Mouse (Mus musculus) gastrocnemius, adult 2 months (tissue): ENCODE data around the gene Pycr2. TPM values are rescaled to one million over a fixed set of nuclear protein-coding genes. Genes with fewer than 3 reads are reported as not detected.
"Not testable (repeated sequence)": the region's sequence is repeated elsewhere in the genome, so short reads cannot be mapped to it uniquely, and the experiment has no call there.

Experiments
- DNase-seq: peaks from one replicate; pipeline ENCODE4 v3.0.0; 2022
- H3K27ac ChIP-seq: fragments of 200-600 bp; 2 replicates; pipeline ENCODE4 v1.8.1; 2022; ENCODE audit warnings: mild to moderate bottlenecking
- H3K4me3 ChIP-seq: fragments of 200-600 bp; 2 replicates; pipeline ENCODE4 v1.8.1; 2022; ENCODE audit warnings: mild to moderate bottlenecking, moderate library complexity
- CTCF ChIP-seq: fragments of 200-600 bp; IDR thresholded peaks from 2 replicates; pipeline ENCODE4 v1.8.1; 2022; ENCODE audit warnings: antibody characterized with exemption, mild to moderate bottlenecking, moderate library complexity
- intact Hi-C: fragments of 180-260 bp; cut with DNase I; formaldehyde crosslinking; loops from one replicate; pipeline ENCODE4 v1.15.1; 2025
- total RNA-seq, 2 experiments: library from RNA; stranded (reverse); gene quantifications; 2 replicates each; pipeline ENCODE4 v1.2.3; 2021

The Pycr2 gene
- total RNA-seq, 2 experiments from 2014 or later = 10.3 to 11.7 TPM

- H3K4me3 ChIP-seq = peak overlapping the region; percentile 57
- peak; percentile 86 for DNase-seq
- no peak for TF ChIP-seq CTCF
- intact Hi-C loops = no loop called here
- H3K27ac ChIP-seq = peak overlapping the region; percentile 67
Measured at GRCm38 (mm10) chr1:180888556-180889042, 15.5 kb upstream of the Pycr2 start.

DNA sequence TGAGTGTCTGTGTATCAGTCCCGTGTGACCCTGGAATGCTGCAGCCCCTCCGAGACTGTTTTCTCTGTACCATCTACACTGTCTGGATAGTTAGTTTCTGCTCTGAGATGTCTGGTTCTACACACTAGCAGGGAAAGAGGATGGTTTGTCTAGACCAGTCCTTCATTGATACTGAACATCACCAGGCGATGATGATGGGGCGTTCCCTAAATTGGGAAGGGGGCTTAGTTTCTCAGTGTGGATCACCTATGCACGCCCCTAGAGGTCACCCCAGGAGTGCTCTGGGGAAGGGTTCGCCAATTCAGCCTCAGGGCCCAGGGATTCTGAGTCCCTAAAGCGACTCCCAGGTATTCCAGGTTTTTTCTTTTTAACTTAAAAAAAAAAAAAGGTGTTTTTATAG is 14.9 kb upstream of the Pycr2 start:
- intact Hi-C loops = no loop called here
- H3K27ac ChIP-seq = peak overlapping the region; percentile 67; the same call in 1 of the 2 replicates
- TF ChIP-seq CTCF = no peak
- peak overlapping the region; percentile 57 for H3K4me3 ChIP-seq
- no peak for DNase-seq

DNA sequence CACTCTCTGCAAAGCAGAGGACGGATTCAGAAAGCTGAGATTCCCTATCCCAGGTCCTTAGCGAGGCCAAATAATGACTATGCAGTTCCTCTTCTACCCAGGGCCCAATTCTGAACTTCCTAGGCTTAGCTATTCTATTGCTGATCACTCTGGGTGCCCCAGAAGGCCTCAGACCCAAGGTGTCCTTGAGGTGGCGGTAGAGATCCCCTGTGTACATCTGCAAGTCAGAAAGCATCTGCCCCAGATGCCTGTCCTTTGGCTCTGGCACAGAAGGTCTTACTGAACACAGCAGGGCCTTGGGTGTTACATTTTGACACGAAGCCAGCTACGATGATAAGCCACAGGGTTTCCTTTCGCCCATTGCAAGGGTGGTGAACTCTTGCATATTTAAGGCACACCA is 14.3 kb upstream of the Pycr2 start:
- DNase-seq = no peak
- H3K4me3 ChIP-seq = no peak overlapping the region
- TF ChIP-seq CTCF = peak; percentile 27; the same call in 1 of the 2 replicates
- intact Hi-C loops = no loop called here
- H3K27ac ChIP-seq = no peak overlapping the region

DNA sequence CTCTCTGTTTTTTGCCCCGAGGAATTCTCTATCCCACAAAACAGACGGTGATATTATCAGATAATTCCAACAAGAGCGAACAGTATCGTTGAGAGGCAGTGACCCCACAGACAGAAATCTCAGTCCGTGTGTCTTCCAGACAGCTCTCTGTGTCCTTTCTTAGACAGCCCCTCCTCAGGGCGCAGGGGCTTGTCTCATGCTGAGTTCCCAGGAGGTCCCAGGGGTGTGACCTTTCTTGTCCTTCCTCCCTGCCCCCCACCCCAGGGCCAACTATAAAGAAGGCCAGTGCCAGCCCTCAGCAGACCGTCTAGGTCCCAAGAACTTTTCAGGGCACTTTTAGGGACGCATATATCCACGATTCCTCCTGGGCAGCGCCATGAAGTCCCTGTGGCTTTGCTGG is 11.3 kb upstream of the Pycr2 start, which contains the start of gene Lefty2:
Lefty2 (plus strand) TSS at position 301 of the 400 bp plus-strand sequence.
- intact Hi-C loops = no loop called here
- no peak for TF ChIP-seq CTCF
- H3K4me3 ChIP-seq = no peak within 1 kb of the TSS
- no peak within 1 kb of the TSS for H3K27ac ChIP-seq
- DNase-seq = no peak

- H3K27ac ChIP-seq, DNase-seq, H3K4me3 ChIP-seq, intact Hi-C loops: not testable (repeated sequence)
Measured at GRCm38 (mm10) chr1:180894088-180894987, 9.8 kb upstream of the Pycr2 start.

DNA sequence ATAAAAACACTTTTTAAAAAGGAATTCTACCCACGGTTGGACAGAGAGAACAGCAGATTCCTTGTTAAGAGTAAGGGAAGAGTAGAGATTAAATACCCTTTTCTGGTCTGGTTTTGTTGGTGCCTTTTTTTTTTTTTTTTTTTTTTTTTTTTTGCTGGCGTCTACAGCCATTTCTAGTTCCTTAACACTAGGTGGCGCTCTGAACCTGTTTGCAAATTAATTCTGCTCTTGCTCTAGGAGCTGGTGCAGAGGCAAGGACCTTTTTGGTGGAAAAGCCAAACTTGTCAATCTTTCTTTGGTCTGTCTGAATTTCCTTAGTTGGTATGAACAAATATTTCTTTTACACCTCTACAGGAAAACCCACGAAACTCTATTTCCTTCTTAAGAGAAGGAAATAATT is 3.0 kb upstream of the Pycr2 start:
- intact Hi-C loops = loop anchor here (1.0 to 10.0 kb wide), 3 partner anchors 41 to 134 kb away; partner anchors contain the start of gene Tmem63a
- Histone ChIP-seq H3K4me3 (no peak overlapping the region), H3K27ac (no peak overlapping the region)
- TF ChIP-seq CTCF = peak; percentile 82
- no peak for DNase-seq

DNA sequence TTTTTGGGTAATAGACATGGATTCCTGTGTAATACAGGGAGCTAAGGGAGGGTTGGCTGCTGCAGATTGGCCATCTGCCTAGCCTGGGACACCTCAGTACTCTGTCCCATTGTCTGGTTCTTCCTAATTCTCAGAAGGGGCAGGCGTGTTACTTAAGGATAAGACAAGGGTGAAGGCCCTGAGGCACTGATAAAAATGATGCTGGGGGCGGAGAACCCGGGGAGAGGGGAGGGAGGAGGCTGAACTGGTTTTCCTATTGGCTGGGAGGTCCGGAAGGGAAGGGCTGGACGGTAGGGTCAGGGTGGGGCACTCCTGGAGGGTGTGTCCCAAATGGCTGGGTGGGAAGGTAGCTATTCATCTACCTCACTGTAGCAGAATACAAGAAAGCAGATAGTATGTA is 1.2 kb upstream of the Pycr2 start:
- DNase-seq = no peak
- no peak for TF ChIP-seq CTCF
- intact Hi-C loops = loop anchor here (5.0 to 10.0 kb wide), 2 partner anchors 39 to 132 kb away; partner anchors contain the start of gene Tmem63a
- H3K4me3 ChIP-seq = no peak overlapping the region
- no peak overlapping the region for H3K27ac ChIP-seq

DNA sequence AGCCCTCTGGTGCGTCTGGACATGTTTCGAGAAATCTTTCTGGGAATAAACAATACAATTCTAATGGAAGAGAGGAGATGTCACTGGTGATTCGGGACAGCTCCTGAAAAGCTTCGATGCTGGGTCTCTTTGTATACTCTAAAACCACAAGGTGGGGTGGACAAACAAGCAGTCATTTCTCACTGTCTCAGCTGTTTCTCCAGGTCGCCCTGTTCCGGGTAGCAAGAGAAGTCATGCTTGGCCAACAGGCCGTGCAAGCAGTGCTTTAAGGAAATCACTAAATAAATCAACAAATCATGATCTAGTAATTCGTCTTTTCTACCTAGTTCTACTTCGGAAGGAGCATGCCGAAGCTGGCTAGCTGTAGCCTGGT is 441 bp upstream of the Pycr2 start:
- no peak for DNase-seq
- intact Hi-C loops = loop anchor here (5.0 to 10.0 kb wide), 2 partner anchors 39 to 131 kb away; partner anchors contain the start of gene Tmem63a
- peak overlapping the region; percentile 97 for H3K4me3 ChIP-seq

GRCm38 (mm10) chr1:180904815-180905080 is 655 bp downstream of the Pycr2 start:
- no peak for DNase-seq
- H3K4me3 ChIP-seq = peak overlapping the region; percentile 97
- peak overlapping the region; percentile 86 for H3K27ac ChIP-seq
- TF ChIP-seq CTCF = no peak
- intact Hi-C loops = loop anchor here (5.0 to 10.0 kb wide), 2 partner anchors 38 to 130 kb away; partner anchors contain the start of gene Tmem63a

More for the DNA sequence above, 441 bp upstream of the Pycr2 start:
- H3K27ac ChIP-seq = peak overlapping the region; percentile 86
- TF ChIP-seq CTCF = no peak

GRCm38 (mm10) chr1:180905307-180905706 is 1.2 kb downstream of the Pycr2 start:
- intact Hi-C loops = loop anchor here (10.0 kb wide), 1 partner anchor 129 kb away; no protein-coding TSS in a partner anchor
- Histone ChIP-seq H3K4me3 (peak overlapping the region; percentile 97), H3K27ac (no peak overlapping the region)
- no peak for DNase-seq
- no peak for TF ChIP-seq CTCF

DNA sequence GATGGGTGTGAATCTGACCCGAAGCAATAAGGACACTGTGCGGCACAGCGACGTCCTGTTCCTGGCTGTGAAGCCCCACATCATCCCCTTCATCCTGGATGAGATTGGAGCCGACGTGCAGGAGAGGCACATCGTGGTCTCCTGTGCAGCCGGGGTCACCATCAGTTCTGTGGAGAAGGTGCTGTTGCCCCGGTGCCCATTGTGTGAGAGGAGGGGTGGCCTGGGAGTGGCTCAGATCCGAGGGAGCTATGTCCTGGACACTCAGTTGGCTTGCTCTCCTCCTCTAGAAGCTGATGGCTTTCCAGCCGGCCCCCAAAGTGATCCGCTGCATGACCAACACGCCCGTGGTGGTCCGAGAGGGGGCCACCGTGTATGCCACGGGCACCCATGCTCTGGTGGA is 1.8 kb downstream of the Pycr2 start:
- intact Hi-C loops = loop anchor here (10.0 kb wide), 1 partner anchor 129 kb away; no protein-coding TSS in a partner anchor
- H3K4me3 ChIP-seq = no peak overlapping the region
- DNase-seq = no peak
- no peak overlapping the region for H3K27ac ChIP-seq
- TF ChIP-seq CTCF = no peak

GRCm38 (mm10) chr1:180906461-180907147 is 2.5 kb downstream of the Pycr2 start:
- DNase-seq = no peak
- no peak for TF ChIP-seq CTCF
- no peak overlapping the region for H3K4me3 ChIP-seq
- no peak overlapping the region for H3K27ac ChIP-seq
- intact Hi-C loops = loop anchor here (10.0 kb wide), 1 partner anchor 128 kb away; no protein-coding TSS in a partner anchor

DNA sequence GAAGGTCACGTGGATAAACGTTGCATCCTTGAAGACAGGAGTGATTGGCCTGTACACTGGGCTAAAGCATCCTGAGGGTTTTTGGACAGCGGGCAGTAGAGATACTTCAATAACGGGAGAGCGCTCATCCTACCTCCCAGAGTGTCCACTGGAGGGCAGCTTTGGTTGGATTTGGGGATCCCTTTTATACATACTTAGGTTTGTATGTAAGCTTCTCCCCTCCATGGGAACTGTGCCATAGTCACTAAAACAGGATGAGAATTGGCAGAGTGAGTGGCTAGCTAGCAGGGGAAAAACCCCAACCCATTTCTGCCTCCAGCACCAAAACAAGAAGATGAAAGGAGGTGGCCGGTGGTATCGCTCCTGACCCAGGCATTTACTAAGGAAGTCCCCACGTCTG is 7.0 kb downstream of the Pycr2 start:
- no peak for DNase-seq
- no peak overlapping the region for H3K4me3 ChIP-seq
- no peak overlapping the region for H3K27ac ChIP-seq
- intact Hi-C loops = no loop called here
- peak; percentile 44 for TF ChIP-seq CTCF
